Mouse (Mus musculus) ES-Bruce4 (cell line): ENCODE data around the gene Trh.
A peak's percentile ranks its signal among the peaks of the same experiment; 100 is the strongest.

Experiments used
- CTCF ChIP-seq: IDR thresholded peaks from one replicate; pipeline ENCODE4 v1.8.1; 2011; ENCODE audit warnings: low read depth, low read length
- EP300 ChIP-seq: IDR thresholded peaks from 2 replicates; pipeline ENCODE4 v1.6.1; 2011; ENCODE audit warnings: low read depth, low read length; ENCODE audit not compliant: insufficient read depth
- POLR2A ChIP-seq: IDR thresholded peaks from one replicate; pipeline ENCODE4 v1.8.1; 2011; ENCODE audit warnings: low read length; ENCODE audit not compliant: insufficient read depth

DNA sequence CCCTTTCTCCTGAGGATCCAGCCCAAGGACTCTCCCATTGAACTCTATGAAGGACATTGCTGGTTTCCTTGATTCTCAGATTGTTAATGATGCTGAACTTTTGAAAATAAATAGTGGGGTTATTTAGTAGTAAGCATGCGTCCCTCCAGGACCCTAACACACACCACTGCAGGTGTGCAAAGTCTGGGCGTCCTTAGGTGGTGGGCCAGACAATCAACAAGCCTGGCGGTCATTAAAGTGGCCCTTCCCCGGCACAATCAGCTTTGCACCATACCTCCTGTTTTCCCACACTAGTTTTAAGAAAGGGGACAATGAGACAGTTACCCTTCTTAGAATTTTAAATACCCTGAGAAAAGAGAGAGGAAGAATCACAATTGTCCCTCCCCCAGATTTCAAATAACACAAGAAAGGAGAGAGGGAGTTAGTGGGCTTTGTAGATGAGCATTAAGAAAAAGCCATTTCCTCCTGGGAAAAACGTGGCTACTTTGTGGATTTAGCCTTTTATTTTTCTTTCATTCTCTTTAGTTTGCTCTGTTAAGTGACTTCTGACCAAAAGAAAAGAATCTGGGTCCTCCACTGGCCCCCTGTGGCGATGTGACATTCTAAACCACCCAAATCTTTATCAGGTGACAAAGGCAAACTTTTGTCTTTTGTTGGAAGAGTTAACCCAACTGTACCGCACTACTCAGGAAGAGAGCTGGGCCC lies 2.9 kb upstream of the Trh start:
- no peak for TF ChIP-seq POLR2A
- TF ChIP-seq CTCF, result no peak
- peak; percentile 95 for TF ChIP-seq EP300
